Mouse (Mus musculus) stomach, embryonic 15.5 days (tissue): Measurements from ENCODE around the gene Homez. TPM values are rescaled to one million over a fixed set of nuclear protein-coding genes. Genes with fewer than 3 reads are reported as not detected.

ENCODE experiments used
- ATAC-seq: fragments of 200-750 bp; cut with Nextera tagmentation; 2 replicates; pipeline ENCODE4 v1.8.0; 2017; ENCODE audit warnings: low read depth, moderate number of reproducible peaks, moderate TSS enrichment; ENCODE audit not compliant: insufficient read depth, low FRiP score
- H3K27ac ChIP-seq: fragments of 300-500 bp; sonication (generic); 2 replicates; pipeline ENCODE4 v1.5.1; 2015; ENCODE audit warnings: mild to moderate bottlenecking, inconsistent platforms
- H3K27me3 ChIP-seq: fragments of 300-500 bp; sonication (generic); replicated peaks from 2 replicates; pipeline ENCODE4 v1.6.1; 2015; ENCODE audit warnings: inconsistent platforms
- H3K36me3 ChIP-seq: fragments of 300-500 bp; sonication (generic); 2 replicates; pipeline ENCODE4 v1.6.1; 2015; ENCODE audit warnings: inconsistent platforms
- H3K4me1 ChIP-seq: fragments of 300-500 bp; sonication (generic); 2 replicates; pipeline ENCODE4 v1.6.1; 2015; ENCODE audit warnings: inconsistent platforms
- H3K4me2 ChIP-seq: fragments of 300-500 bp; sonication (generic); 2 replicates; pipeline ENCODE4 v1.6.1; 2015; ENCODE audit warnings: mild to moderate bottlenecking, inconsistent platforms
- H3K4me3 ChIP-seq: fragments of 300-500 bp; sonication (generic); replicated peaks from 2 replicates; pipeline ENCODE4 v1.5.1; 2015; ENCODE audit warnings: inconsistent platforms
- H3K9ac ChIP-seq: fragments of 300-500 bp; sonication (generic); 2 replicates; pipeline ENCODE4 v1.6.1; 2015; ENCODE audit warnings: inconsistent platforms
- H3K9me3 ChIP-seq: fragments of 300-500 bp; sonication (generic); 2 replicates; pipeline ENCODE4 v1.6.1; 2016; ENCODE audit warnings: inconsistent platforms
- WGBS: fragments of 180-500 bp; shearing (Covaris S2); methylation state at CpG from one replicate; pipeline ENCODE4 v1.1.7; 2015; 5-methylcytosine and 5-hydroxymethylcytosine counted together
- polyA plus RNA-seq: library from polyadenylated mRNA; unstranded; fragments of >200 nt; fragmentation: Nextera tagmentation; extraction: Ambion mirVana; gene quantifications from 2 replicates; pipeline ENCODE4 v1.2.1, GENCODE M21; 2015

Homez gene
- 8.4 and 10.6 TPM in 2 replicates for polyA plus RNA-seq

DNA sequence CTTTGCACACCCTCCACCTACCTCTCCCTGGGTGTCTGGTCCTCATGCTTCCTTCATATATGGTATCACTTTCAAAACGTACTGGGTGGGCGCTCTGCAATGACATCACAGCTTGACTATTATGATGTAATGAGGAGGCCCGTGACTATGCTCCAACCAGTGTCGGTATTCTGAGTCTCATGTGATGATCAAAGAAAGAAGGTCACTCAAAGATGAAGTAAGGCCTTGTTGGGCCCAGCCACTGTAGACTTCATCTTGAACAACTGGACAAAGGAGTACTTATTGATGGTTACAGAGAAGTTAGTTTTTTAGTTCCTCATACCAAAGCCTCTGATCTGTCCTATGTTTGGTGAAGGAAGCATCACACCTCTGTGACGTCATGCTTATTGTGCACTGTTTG is at the start of gene Homez:
TSS of gene Homez (minus strand) at position 101 of the 400 bp plus-strand sequence.
- H3K4me2 ChIP-seq, result no peak within 1 kb of the TSS
- H3K4me1 ChIP-seq, result no peaks in the 10 kb centered on the region
- WGBS, result 89% methylated on average over 5 of the region's 5 CpGs
- H3K27ac ChIP-seq, result no peak within 1 kb of the TSS
- no peak within 1 kb of the TSS for H3K4me3 ChIP-seq
- ATAC-seq, result no peak
- H3K9me3 ChIP-seq, result no peaks in the 10 kb centered on the region
- no peak within 1 kb of the TSS for H3K9ac ChIP-seq
- H3K36me3 ChIP-seq, result no peaks in the 10 kb centered on the region
- no peaks in the 10 kb centered on the region for H3K27me3 ChIP-seq

DNA sequence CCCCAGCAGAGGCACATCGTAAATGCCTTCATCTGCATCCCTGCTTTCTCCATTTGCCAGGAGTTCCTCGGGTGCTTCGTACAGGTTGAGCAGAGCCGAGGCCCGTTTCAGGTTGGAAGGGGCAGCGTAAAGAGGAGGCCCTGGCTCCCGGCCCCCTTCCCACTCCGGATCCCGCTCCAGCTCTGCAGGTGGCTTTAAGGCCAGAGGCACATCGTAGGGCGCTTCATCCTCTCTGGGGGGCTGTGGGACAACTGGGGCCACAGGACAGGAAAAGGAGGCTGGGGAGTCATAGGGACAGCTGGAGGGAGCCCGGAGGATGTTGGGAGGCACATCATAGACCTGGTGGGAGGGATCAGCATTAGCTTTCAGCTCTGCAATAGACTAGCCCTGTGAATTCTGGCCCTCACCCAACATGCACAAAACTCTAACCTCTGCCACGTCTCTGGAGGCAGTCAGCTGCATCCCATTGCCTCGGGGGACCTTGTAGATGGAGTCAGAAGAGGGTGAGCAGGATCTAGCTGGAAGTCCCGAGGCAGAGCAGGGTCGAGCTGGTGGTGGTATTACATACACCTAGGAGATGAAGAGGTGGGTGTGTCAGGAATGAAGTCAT is 49.4 kb upstream of the Homez start:
- H3K27ac ChIP-seq, result no peak overlapping the region
- no peak overlapping the region for H3K4me3 ChIP-seq
- no peak for ATAC-seq
- H3K4me2 ChIP-seq, result no peak overlapping the region
- H3K27me3 ChIP-seq, result no peaks in the 10 kb centered on the region
- peaks cover 33% of the 10 kb centered on the region for H3K36me3 ChIP-seq
- 89% methylated on average over 16 of the region's 16 CpGs for WGBS
- 0 out of 2 replicates have a peak, but pooled peaks cover 6% of the 10 kb centered on the region for H3K4me1 ChIP-seq
- no peak overlapping the region for H3K9ac ChIP-seq
- no peaks in the 10 kb centered on the region for H3K9me3 ChIP-seq

DNA sequence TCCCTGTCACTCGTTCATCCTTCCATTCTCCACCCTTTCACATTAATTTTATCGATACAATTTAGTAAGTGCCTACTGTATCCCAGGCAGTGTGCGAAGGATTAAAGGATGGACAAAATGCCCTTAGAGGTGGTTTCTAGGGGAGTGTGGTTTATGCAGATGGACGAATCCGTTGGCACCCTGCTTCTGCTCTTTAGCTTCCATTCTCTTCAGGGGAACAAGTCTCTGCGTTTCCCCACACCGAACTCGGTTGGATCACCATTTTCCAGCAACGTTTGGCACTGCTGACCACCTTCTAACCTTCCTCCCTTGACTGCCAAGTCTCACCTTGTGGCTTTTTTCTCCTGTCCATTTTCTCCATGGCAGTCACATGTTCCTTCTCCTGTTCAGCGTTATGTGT is 42.6 kb upstream of the Homez start:
- Histone ChIP-seq H3K9ac (peak overlapping the region; percentile 83; the same call in 1 of the 2 replicates), H3K36me3 (peaks cover 26% of the 10 kb centered on the region), H3K4me2 (peak overlapping the region; percentile 94), H3K9me3 (no peaks in the 10 kb centered on the region), H3K27ac (peak overlapping the region; percentile 82; the same call in 1 of the 2 replicates), H3K4me3 (peak overlapping the region; percentile 93), H3K4me1 (peaks cover 3% of the 10 kb centered on the region; the same call in 1 of the 2 replicates), H3K27me3 (no peaks in the 10 kb centered on the region)
- ATAC-seq, result no peak
- 11% methylated on average over 10 of the region's 10 CpGs for WGBS

DNA sequence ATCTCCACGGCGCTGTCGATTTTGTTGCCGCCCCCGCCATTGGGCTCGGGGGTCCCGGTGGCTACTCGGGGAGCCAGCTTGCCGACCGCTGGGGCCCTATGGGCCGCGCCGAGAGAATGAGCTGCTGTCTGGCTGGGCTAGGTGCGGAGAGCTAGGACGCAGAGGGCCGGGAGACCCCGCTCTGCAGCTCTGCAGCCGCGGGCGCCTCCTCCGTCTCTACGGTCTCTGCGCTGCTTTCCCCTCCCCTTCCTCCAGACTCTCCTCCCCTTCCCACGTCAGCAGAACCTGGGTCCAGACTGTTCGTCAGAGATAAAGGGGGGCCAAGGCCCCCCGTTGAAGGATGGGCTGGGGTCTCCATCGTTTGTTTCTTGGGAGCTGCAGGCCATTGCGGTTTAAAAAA is 42.1 kb upstream of the Homez start, which contains the start of gene Slc22a17:
TSS of gene Slc22a17 (minus strand) at position 247 of the 400 bp plus-strand sequence.
- H3K4me3 ChIP-seq, result peak within 1 kb of the TSS; percentile 93
- no peaks in the 10 kb centered on the region for H3K9me3 ChIP-seq
- H3K36me3 ChIP-seq, result peaks cover 28% of the 10 kb centered on the region
- H3K4me2 ChIP-seq, result peak within 1 kb of the TSS; percentile 94
- H3K4me1 ChIP-seq, result peaks cover 3% of the 10 kb centered on the region; the same call in 1 of the 2 replicates
- WGBS, result under 1% methylated on average over 27 of the region's 28 CpGs
- peak within 1 kb of the TSS; percentile 83 for H3K9ac ChIP-seq
- ATAC-seq, result peak; percentile 82
- H3K27ac ChIP-seq, result peak within 1 kb of the TSS; percentile 82
- no peaks in the 10 kb centered on the region for H3K27me3 ChIP-seq

DNA sequence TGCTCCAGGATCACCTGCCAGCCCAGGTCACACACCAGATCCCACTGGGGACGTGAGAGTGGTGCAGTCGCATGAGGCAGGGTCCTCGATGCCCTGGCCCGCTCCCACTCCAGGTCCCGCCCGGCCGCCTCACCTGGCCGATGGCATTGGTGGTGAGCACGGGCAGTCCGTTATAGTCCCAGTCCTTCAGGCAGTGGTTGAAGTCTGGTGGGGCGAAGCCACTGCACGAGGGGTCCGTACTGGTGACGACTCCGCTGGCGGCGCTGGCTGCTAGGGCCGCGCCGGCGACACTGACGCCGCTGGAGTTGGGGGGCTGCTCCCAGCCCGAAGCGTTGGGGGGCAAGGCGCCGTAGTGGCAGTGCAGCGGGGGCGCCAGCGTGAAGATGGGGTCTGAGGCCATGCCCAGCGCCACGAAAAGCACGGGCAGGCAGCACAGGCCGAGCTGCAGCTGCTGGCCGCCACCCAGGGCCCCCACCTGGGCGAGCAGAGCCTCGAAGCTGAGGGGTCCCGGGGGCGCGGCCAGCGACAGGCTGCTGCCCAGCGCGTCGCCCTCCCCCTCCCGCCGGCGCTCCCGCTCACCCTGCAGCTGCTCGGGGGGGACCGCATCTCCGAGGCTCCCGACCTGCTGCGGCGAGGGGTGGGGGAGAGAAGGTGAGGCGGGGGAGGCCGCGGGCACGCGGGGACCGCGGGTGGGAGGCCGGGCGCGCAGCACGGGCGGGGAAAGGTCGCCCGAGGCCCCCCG is 41.5 kb upstream of the Homez start:
- peaks cover 30% of the 10 kb centered on the region for H3K36me3 ChIP-seq
- H3K4me1 ChIP-seq, result peaks cover 3% of the 10 kb centered on the region; the same call in 1 of the 2 replicates
- H3K4me2 ChIP-seq, result peak overlapping the region; percentile 94
- ATAC-seq, result peak; percentile 38; the same call in 1 of the 2 replicates
- peak overlapping the region; percentile 82 for H3K27ac ChIP-seq
- peak overlapping the region; percentile 93 for H3K4me3 ChIP-seq
- peak overlapping the region; percentile 83 for H3K9ac ChIP-seq
- no peaks in the 10 kb centered on the region for H3K9me3 ChIP-seq
- WGBS, result 3% methylated on average over 53 of the region's 69 CpGs
- H3K27me3 ChIP-seq, result no peaks in the 10 kb centered on the region

DNA sequence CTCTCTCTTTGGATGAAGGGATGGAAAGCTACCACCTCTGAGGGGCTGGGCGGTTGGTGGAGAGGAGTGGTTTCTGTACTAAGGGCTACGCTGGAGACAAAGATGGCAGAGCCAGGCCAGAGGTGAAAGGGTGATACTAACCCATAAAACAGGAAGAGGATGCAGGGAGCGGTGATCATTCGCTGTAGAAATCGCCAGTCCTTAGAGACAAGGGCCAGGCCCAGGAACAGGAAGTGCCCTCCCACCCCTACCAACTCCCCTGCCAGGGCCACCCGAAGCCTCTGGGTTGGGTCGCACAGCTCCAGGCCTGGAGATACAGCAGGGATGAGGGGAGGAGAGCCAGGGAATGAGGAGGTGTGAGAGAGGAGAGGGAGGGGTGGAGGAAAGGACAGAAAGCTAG is 37.9 kb upstream of the Homez start:
- Histone ChIP-seq H3K9me3 (no peaks in the 10 kb centered on the region), H3K4me3 (no peak overlapping the region), H3K27ac (no peak overlapping the region), H3K9ac (no peak overlapping the region), H3K4me1 (peaks cover 3% of the 10 kb centered on the region; the same call in 1 of the 2 replicates), H3K36me3 (peaks cover 27% of the 10 kb centered on the region; the same call in 1 of the 2 replicates), H3K4me2 (no peak overlapping the region), H3K27me3 (no peaks in the 10 kb centered on the region)
- WGBS, result 74% methylated on average over 7 of the region's 7 CpGs
- no peak for ATAC-seq

DNA sequence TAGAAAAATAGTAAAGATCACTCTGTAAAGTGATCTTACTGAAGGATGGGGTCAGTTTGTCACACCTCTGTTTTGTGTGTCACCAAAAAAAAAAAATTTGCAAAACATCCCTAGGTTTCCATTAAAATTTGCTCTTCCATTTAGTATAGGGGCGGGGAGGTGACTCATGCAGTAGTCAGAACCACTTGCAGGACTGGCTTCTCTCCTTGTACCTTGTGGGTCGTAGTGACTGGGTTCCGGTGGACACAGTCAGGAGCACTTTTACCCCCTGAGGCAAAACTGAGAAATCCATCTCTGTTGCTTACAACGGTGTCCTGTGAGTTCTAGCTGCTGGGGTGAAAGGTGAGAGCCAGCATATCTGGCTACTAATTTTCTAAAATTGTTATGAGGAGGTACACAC is 32.9 kb upstream of the Homez start:
- no peak for ATAC-seq
- Histone ChIP-seq H3K27ac (no peak overlapping the region), H3K36me3 (peaks cover 21% of the 10 kb centered on the region; the same call in 1 of the 2 replicates), H3K9ac (no peak overlapping the region), H3K4me2 (no peak overlapping the region), H3K4me3 (no peak overlapping the region), H3K4me1 (no peaks in the 10 kb centered on the region), H3K9me3 (no peaks in the 10 kb centered on the region), H3K27me3 (no peaks in the 10 kb centered on the region)
- 88% methylated on average over 4 of the region's 4 CpGs for WGBS

DNA sequence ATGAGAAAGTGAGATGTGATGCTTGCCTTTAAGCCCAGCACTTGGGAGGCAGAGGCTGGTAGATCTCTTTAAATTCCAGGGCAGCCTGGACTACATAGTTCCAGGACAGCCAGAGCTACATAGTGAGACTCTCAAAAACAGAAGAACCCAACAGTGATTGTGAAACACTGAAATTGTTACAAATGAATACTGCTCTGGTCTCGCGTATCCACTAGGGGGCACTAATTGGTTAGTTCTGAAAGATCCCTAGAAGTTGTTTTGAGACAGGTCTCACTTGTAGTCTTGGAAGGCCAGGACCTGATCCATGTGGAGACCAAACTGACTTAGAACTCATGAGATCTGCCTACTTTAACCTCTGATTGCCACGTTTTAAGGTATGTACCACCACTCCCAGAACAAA is 29.6 kb upstream of the Homez start:
- Histone ChIP-seq H3K9me3 (no peaks in the 10 kb centered on the region), H3K36me3 (peaks cover 21% of the 10 kb centered on the region), H3K27me3 (no peaks in the 10 kb centered on the region), H3K4me2 (no peak overlapping the region), H3K4me3 (no peak overlapping the region), H3K4me1 (peaks cover 10% of the 10 kb centered on the region; the same call in 1 of the 2 replicates), H3K27ac (peak overlapping the region; percentile 44; the same call in 1 of the 2 replicates), H3K9ac (no peak overlapping the region)
- 0% methylated on average over 3 of the region's 3 CpGs for WGBS
- ATAC-seq, result 0 out of 2 replicates have a peak, but pooled peaks have one; percentile 36

DNA sequence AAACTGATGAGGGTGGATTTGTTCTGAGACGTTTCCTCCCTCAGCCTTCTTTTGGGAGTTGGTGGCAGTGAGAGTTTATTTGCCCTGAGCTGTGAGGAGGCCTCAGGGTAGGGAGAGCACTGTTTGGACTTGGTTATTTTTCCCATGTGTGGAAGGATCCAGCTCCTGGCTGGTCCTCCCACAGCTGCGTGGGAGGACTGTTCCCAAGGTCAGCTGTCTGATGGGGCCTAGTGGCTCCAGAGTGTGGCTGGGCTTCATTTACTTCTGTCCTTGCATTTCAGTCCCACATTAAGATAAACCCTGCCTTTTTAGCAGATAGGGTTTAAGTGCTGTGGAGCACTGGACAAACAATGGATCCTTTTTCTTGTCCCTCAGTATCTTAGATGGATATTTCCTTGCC is 26.7 kb upstream of the Homez start:
- WGBS, result 44% methylated on average over 2 of the region's 2 CpGs
- no peak for ATAC-seq
- no peak overlapping the region for H3K4me3 ChIP-seq

DNA sequence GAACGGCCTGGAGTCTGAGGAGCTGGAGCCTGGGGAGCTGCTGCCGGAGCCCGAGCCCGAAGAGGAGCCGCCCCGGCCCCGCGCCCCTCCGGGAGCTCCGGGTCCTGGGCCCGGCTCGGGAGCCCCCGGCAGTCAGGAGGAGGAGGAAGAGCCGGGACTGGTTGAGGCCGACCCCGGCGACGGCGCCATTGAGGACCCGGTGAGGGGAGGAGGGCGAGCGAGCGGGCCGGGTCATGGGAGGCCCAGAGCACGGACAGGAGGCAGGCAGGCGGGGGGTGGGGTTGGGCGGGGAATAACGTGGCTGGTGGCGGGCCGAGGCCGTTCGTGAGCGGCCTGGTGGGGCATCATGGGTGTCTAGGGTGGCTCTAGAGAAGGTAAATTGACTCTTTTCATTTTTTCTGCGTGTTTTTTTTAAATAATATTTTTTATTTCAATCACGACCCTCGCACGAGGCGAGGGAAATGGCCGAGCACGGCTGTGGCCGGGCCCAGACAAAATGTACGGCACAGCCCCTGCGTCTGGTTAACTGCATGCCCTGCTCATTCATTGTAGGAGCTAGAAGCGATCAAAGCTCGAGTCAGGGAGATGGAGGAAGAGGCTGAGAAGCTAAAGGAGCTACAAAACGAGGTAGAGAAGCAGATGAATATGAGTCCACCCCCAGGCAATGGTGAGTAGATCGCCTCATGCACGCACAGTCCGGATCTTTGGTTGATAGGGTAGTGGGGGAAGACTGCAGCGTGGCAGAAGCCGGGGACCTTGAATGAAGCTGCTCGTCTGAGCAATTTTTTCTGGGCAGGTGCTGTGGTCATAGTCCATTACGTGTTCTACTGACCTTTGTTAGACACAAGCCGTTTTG is 23.8 kb upstream of the Homez start:
- Histone ChIP-seq H3K9ac (peak overlapping the region; percentile 98), H3K4me2 (peak overlapping the region; percentile 75), H3K4me1 (peaks cover 13% of the 10 kb centered on the region; the same call in 1 of the 2 replicates), H3K27ac (peak overlapping the region; percentile 89), H3K9me3 (no peaks in the 10 kb centered on the region), H3K27me3 (no peaks in the 10 kb centered on the region), H3K4me3 (peak overlapping the region; percentile 90), H3K36me3 (peaks cover 15% of the 10 kb centered on the region)
- peak; percentile 47 for ATAC-seq
- WGBS, result under 1% methylated on average over 45 of the region's 54 CpGs

More for the DNA sequence above, 26.7 kb upstream of the Homez start:
- Histone ChIP-seq H3K27me3 (no peaks in the 10 kb centered on the region), H3K4me1 (peaks cover 13% of the 10 kb centered on the region; the same call in 1 of the 2 replicates), H3K4me2 (no peak overlapping the region), H3K9me3 (no peaks in the 10 kb centered on the region), H3K9ac (no peak overlapping the region), H3K36me3 (peaks cover 15% of the 10 kb centered on the region), H3K27ac (peak overlapping the region; percentile 35; the same call in 1 of the 2 replicates)

DNA sequence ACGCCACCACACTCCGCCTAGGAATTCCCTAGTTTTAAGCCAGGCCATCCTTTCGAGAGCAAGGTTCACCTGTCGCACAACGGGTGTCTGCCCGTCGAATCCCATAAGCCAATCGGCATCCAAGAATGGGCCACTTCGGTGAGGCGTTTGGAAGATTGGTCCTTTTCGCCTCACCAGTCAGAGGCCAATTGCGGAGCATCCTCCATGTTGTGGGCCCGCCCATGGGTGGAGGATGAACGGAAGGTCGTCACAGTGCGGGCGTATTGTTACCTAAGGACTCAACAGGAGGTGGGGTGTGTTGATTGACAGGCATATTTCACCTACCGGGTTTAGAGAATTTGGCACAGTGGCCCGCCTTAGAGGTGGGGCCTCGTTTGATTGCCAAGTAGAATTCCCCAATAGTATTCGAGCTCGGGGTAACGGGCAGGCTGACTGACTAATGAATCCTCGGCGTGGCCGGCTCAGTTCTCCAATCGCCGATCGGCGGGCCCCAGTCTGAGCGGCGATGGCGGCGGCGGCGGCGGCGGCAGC is 23.0 kb upstream of the Homez start:
- under 1% methylated on average over 38 of the region's 38 CpGs for WGBS
- Histone ChIP-seq H3K27ac (peak overlapping the region; percentile 89), H3K4me1 (peaks cover 13% of the 10 kb centered on the region; the same call in 1 of the 2 replicates), H3K9ac (peak overlapping the region; percentile 98), H3K4me3 (peak overlapping the region; percentile 90), H3K36me3 (peaks cover 15% of the 10 kb centered on the region), H3K27me3 (no peaks in the 10 kb centered on the region), H3K9me3 (no peaks in the 10 kb centered on the region), H3K4me2 (peak overlapping the region; percentile 52)
- peak; percentile 99 for ATAC-seq
